Mouse (Mus musculus): ENCODE measurements around the gene Zcchc4.

GRCm38 (mm10) chr5:52727747-52728146, 47.5 kb upstream of the Zcchc4 start:
- TF ChIP-seq POLR2A (IDR thresholded peaks at IDR 0.05; ENCODE audit: borderline replicate concordance, control insufficient read depth, low read depth, low read length) = no peak
- no peak for TF ChIP-seq CTCF (IDR thresholded peaks at IDR 0.05; ENCODE audit: control insufficient read depth, insufficient read depth, low read length)
